Mouse (Mus musculus): ENCODE data around the gene Cotl1. TPM values are rescaled to one million over a fixed set of nuclear protein-coding genes. Genes with fewer than 3 reads are reported as not detected.

Gene Cotl1
- 1,000 to 10,000 TPM in 1 of 2 experiments, 100 to 1,000 TPM in 1; 943 to 1,046 TPM for total RNA-seq (2023)

DNA sequence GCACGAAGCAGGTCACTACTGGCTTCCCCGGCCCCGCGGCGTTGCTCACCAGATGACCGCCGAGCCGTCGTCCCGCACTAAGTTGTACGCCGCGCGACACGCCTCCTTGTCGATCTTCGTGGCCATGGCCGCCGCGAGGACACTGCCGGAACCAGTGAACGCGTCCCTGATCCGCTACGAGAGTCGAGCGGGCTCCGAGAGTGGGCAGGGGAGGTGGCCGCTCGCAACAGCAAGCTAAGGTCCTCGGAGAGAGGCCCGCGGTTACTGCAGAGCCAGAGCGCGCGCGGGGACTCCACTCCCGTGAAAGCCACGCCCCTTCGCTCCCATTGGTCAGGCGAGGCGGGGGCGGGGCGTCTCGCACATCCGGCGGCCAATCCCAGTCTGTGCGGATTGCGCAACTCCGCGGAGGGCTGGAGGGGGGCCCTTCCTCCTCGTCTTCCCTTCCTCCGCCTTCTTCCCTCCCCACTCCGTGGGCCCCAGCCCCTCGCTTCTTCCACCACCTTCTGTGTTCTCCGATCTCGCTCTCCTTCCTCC, at the start of gene Cotl1:
Gene Cotl1, minus strand, starts transcription at position 270 of the 534 bp plus-strand sequence.

DNA sequence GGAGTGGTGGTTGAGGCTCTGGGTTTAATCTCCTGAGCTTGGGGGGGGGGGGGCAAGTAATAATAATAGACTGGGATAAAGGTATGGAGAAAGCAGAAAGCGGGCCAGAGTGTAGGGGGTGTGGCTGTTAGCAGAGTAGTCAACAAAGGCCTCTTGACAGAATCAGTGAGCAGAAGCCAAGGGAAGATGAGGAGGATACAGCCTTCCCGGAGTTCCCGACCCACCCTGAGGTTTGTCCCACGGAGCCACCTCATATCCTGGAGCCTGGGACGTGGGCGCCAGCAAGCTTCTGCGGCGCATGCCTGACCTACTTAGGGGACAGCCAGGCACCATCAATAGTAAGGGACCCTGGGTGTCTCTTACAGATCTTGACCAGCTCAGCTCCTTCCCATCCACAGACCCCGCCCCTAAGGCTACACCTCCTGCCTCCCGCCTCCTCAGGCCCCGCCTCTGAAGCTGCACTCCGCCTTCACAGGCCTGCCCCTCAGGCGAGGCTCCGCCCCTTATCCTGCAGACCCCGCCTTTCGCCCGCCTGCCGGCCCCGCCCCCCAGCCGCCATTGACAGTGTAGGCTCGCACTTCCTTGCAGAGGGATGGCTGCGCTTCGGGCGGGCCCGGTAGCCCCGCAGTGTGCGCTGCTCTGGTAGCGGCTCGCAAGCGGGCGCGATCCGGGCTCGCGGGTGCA, 21.5 kb upstream of the Cotl1 start, which contains the start of gene Klhl36:
Gene Klhl36, plus strand, starts transcription at position 561 of the 684 bp plus-strand sequence.

DNA sequence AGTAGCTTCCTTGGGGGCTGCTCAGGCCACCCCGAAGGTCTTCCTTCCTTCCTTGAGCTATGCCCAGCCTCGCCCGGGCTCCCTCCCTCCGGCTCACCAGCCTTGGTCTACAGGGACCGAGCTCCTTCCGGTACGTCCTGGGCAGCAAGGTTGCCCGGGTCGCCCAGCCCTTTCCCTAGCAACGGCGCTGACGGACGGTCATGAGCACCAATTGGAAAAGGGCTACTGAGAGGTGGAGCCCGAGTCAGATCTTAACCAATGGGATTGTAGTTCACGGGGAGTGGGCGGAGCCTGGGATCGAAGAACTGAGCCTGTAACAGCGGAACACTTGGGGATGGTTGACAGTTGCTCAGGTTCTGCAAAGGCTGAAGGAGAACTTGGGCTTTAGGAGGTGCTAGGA, 62.1 kb downstream of the Cotl1 start, which contains the start of gene Tldc1:
Gene Tldc1, minus strand, starts transcription at position 154 of the 400 bp plus-strand sequence.

Other genes with a start within 250 kb of the Cotl1 start
- 1 to 10 TPM; 7.2 to 8.2 TPM for gene Taf1c, start 235.3 kb downstream of the Cotl1 start, total RNA-seq (2023)
- gene Adad2, start 227.8 kb downstream of the Cotl1 start, total RNA-seq (2023) = not detected
- not detected for gene Kcng4, start 204.9 kb downstream of the Cotl1 start, total RNA-seq (2023)
- not detected for gene Wfdc1, start 174.2 kb downstream of the Cotl1 start, total RNA-seq (2023)
- under 1 TPM; 0.20 to 0.26 TPM for gene Atp2c2, start 140.5 kb downstream of the Cotl1 start, total RNA-seq (2023)
- gene Tldc1, start 62.1 kb downstream of the Cotl1 start, total RNA-seq (2023) = 1 to 10 TPM; 2.6 to 7.0 TPM
- 10 to 100 TPM; 15.0 to 16.8 TPM for gene Klhl36, start 21.7 kb upstream of the Cotl1 start, total RNA-seq (2023)
- 10 to 100 TPM; 25.6 to 27.3 TPM for gene Usp10, start 69.8 kb upstream of the Cotl1 start, total RNA-seq (2023)
- gene Gm20388, start 70.3 kb upstream of the Cotl1 start, total RNA-seq (2023) = 10 to 100 TPM in 1 of 2 experiments, 1 to 10 TPM in 1; 8.0 to 10.5 TPM
- gene Crispld2, start 151.9 kb upstream of the Cotl1 start, total RNA-seq (2023) = 100 to 1,000 TPM in 1 of 2 experiments, 10 to 100 TPM in 1; 83.4 to 107 TPM

Measured in neutrophil, adult 59 days (primary cell).